Mouse (Mus musculus): ENCODE measurements around the gene BC061237. TPM values are rescaled to one million over a fixed set of nuclear protein-coding genes. Genes with fewer than 3 reads are reported as not detected.
"Not testable (repeated sequence)": the region's sequence is repeated elsewhere in the genome, so short reads cannot be mapped to it uniquely, and the experiment has no call there.

The BC061237 gene
- not detected in 2 replicates for polyA plus RNA-seq (2012; rRNA removed)

- DNase-seq (ENCODE audit: low spot score) = not testable (repeated sequence)
Observed at GRCm38 (mm10) chr14:44492163-44492562, at the start of gene BC061237. Gene BC061237, plus strand, starts transcription at chr14:44492463.

GRCm38 (mm10) chr14:44517976-44518375 lies 25.7 kb downstream of the BC061237 start, which contains the start of gene Gm17093:
Gene Gm17093, plus strand, starts transcription at chr14:44518276.
- DNase-seq (ENCODE audit: low spot score) = not testable (repeated sequence)

GRCm38 (mm10) chr14:44547961-44548360 lies 55.7 kb downstream of the BC061237 start:
- DNase-seq (ENCODE audit: low spot score) = not testable (repeated sequence)

Other genes starting within 250 kb of the BC061237 start
- gene Gm8220, start 206.9 kb upstream of the BC061237 start, polyA plus RNA-seq (2012; rRNA removed) = not detected in 2 replicates
- not detected in 2 replicates for gene Gm5930, start 153.9 kb upstream of the BC061237 start, polyA plus RNA-seq (2012; rRNA removed)
- not detected in 2 replicates for gene Gm8229, start 127.1 kb upstream of the BC061237 start, polyA plus RNA-seq (2012; rRNA removed)
- gene Gm3371, start 81.8 kb upstream of the BC061237 start, polyA plus RNA-seq (2012; rRNA removed) = not detected in 2 replicates
- gene Gm8232, start 58.8 kb upstream of the BC061237 start, polyA plus RNA-seq (2012; rRNA removed) = not detected in 2 replicates
- gene Gm17093, start 25.8 kb downstream of the BC061237 start, polyA plus RNA-seq (2012; rRNA removed) = not detected in 2 replicates
- not detected in 2 replicates for gene Gm8247, start 90.7 kb downstream of the BC061237 start, polyA plus RNA-seq (2012; rRNA removed)
- not detected in 2 replicates for gene Gm5624, start 135.5 kb downstream of the BC061237 start, polyA plus RNA-seq (2012; rRNA removed)
- gene Gm8257, start 214.0 kb downstream of the BC061237 start, polyA plus RNA-seq (2012; rRNA removed) = not detected in 2 replicates

Data from urinary bladder, adult 2 months (tissue).